Mouse (Mus musculus): ENCODE measurements at regions not wholly inside any gene's neighbourhood (a gene's known extent, or its start where the extent isn't known, plus 50 kb on each side); places are given as distances from the start of the nearest gene placed in this dataset.

DNA sequence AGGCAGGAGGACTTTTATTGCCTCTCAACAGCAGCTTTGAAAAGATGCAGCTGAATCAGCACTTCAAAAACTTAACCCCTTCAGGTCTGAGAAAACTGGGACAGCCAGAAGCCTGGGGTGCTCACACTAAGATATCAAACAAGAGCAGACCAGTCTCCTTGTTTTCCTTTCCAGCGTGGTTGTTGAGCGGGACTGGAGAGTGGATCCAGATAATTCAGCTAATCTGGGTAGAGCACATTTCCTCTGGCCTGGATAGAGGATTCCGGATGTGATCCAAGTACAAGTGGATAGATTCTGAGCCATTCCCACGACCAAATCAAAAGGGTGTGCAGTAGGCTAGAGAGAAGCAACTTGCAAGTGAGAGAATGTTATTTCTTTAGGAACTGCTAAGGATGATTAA lies 68.7 kb upstream of the Pum3 start:
- TF ChIP-seq CTCF (IDR thresholded peaks at IDR 0.05; ENCODE audit: extremely low read depth, insufficient read depth, insufficient read length, insufficient replicate concordance), result no peak
- no peak for TF ChIP-seq POLR2A (IDR thresholded peaks at IDR 0.05; ENCODE audit: low read depth, low read length)
